Mouse (Mus musculus): Measurements from ENCODE around the gene Nell1.

DNA sequence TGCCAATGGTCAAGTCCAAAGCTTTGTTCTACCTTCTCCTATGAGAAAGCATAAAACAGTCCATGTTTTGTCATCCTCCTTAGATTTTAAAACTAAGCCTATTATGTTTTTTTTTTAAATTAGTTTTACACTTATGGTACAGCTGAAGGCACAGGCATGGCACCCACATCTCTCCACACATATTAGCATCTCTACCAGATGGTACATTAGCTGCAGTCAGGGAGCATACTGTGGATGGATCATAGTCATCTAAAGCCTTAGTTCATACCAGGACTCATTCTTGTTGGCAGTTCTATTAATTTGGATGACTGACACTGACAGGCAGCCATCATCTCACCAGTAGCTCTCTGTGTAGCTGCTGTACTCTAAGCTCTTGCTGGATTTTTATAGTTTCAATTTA is 466.6 kb downstream of the Nell1 start:
- no peak for TF ChIP-seq CTCF (IDR thresholded peaks at IDR 0.05; ENCODE audit: low read depth)
- no peak for TF ChIP-seq EP300 (IDR thresholded peaks at IDR 0.05; ENCODE audit: low read depth)

Data from heart, postnatal 0 days (tissue).